In the genomic region with DNA sequence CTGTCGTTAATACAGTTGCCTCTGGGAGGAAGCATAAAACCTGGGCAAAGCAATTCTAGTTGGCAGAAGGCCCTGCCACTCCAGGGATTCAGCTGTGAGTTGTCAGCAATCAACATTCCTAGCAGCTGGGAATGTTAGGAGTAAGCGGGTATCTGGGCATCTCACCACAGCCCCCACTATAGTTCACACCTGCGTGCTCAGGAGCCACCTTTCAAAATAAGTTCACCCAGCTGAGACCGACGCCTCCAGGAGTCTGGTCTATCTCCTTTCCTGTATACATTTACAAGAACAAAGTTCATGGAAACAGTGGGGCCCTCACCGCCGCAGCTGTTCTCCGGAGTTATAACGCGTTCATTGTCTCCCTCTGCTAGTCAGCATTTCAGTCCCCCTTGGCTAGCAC, we compare ENCODE assay signal across 14 mouse cellular contexts.
DNase-seq lines count a peak whose midpoint lies in the region; ATAC-seq and TF ChIP-seq lines count a peak whose summit lies in the region.
"Had no signal": no experiment of that assay in that cellular context is flagged by ENCODE, and none has a peak within 500 bp of the region (broad histone marks: within the 10 kb centered on the region; RNA-seq: fewer than 3 reads in every experiment).

No protein-coding gene starts in this region.

- no peaks in the 10 kb centered on the region for H3K27me3 ChIP-seq in hindbrain, embryonic 15.5 days
- H3K27me3 ChIP-seq in hindbrain, embryonic 10.5 days (ENCODE audit: insufficient read depth, poor library complexity, severe bottlenecking): no peaks in the 10 kb centered on the region
- no peaks in the 10 kb centered on the region for H3K27me3 ChIP-seq in liver, postnatal 0 days (ENCODE audit: insufficient read depth, low read length)
- no peaks in the 10 kb centered on the region for H3K27me3 ChIP-seq in intestine, embryonic 15.5 days (replicated peaks)
- H3K27me3 ChIP-seq: hindbrain, embryonic 13.5 days had no signal

- ATAC-seq in hindbrain, embryonic 15.5 days (ENCODE audit: low FRiP score, low read depth): peak; percentile 30; the same call in 1 of the 2 replicates
- ATAC-seq in liver, postnatal 0 days: no peak
- peak; percentile 80 for ATAC-seq in intestine, embryonic 15.5 days

- WGBS in hindbrain, embryonic 15.5 days: 83% methylated on average over 10 of the region's 10 CpGs
- WGBS in hindbrain, embryonic 10.5 days: 89% methylated on average over 10 of the region's 10 CpGs
- WGBS in liver, postnatal 0 days (ENCODE audit: insufficient replicate concordance): 67% methylated on average over 10 of the region's 10 CpGs
- WGBS in intestine, embryonic 15.5 days: 34% methylated on average over 10 of the region's 10 CpGs

- no peak overlapping the region for H3K4me2 ChIP-seq in hindbrain, embryonic 15.5 days
- H3K4me2 ChIP-seq in liver, postnatal 0 days (ENCODE audit: low read depth, low read length): no peak overlapping the region
- H3K4me2 ChIP-seq in intestine, embryonic 15.5 days (replicated peaks): no peak overlapping the region
- H3K4me2 ChIP-seq: hindbrain, embryonic 13.5 days had no signal

- no peak for DNase-seq in hindbrain, embryonic 10.5 days (ENCODE audit: low spot score)
- peak; percentile 4 for DNase-seq in liver
- no peak for DNase-seq in liver, postnatal 0 days
- peak; percentile 11 for DNase-seq in brain, adult 2 months (ENCODE audit: low read depth, low spot score)
- DNase-seq in layer of hippocampus, adult 9-11 months: no peak
- DNase-seq: gastrocnemius, postnatal 14 days; heart, adult 2 months; kidney, adult 8-10 months; lung, postnatal 36 days; thymus, postnatal 25 days had no signal

- no peak overlapping the region for H3K4me3 ChIP-seq in hindbrain, embryonic 15.5 days
- no peak overlapping the region for H3K4me3 ChIP-seq in hindbrain, embryonic 10.5 days
- H3K4me3 ChIP-seq in liver, postnatal 0 days (ENCODE audit: low read depth, low read length): no peak overlapping the region
- no peak overlapping the region for H3K4me3 ChIP-seq in intestine, embryonic 15.5 days (replicated peaks)
- H3K4me3 ChIP-seq: heart, adult 2 months; hindbrain, embryonic 13.5 days; left cerebral cortex, adult 2 months had no signal

- H3K36me3 ChIP-seq in hindbrain, embryonic 15.5 days: no peaks in the 10 kb centered on the region
- H3K36me3 ChIP-seq in hindbrain, embryonic 10.5 days: no peaks in the 10 kb centered on the region
- no peaks in the 10 kb centered on the region for H3K36me3 ChIP-seq in liver, postnatal 0 days (replicated peaks; ENCODE audit: insufficient read depth, low read length)
- H3K36me3 ChIP-seq in intestine, embryonic 15.5 days: no peaks in the 10 kb centered on the region
- H3K36me3 ChIP-seq: hindbrain, embryonic 13.5 days had no signal

- no peak overlapping the region for H3K27ac ChIP-seq in hindbrain, embryonic 15.5 days (replicated peaks)
- H3K27ac ChIP-seq in hindbrain, embryonic 10.5 days: no peak overlapping the region
- no peak overlapping the region for H3K27ac ChIP-seq in liver, postnatal 0 days (ENCODE audit: low read depth)
- no peak overlapping the region for H3K27ac ChIP-seq in intestine, embryonic 15.5 days
- H3K27ac ChIP-seq: heart, adult 2 months; hindbrain, embryonic 13.5 days; left cerebral cortex, adult 2 months had no signal

- no peak overlapping the region for H3K9ac ChIP-seq in hindbrain, embryonic 15.5 days
- H3K9ac ChIP-seq in liver, postnatal 0 days (replicated peaks): no peak overlapping the region
- no peak overlapping the region for H3K9ac ChIP-seq in intestine, embryonic 15.5 days
- H3K9ac ChIP-seq: hindbrain, embryonic 13.5 days had no signal

- no peak for TF ChIP-seq CTCF in liver, postnatal 0 days (IDR thresholded peaks at IDR 0.05; ENCODE audit: low read depth)

- no peaks in the 10 kb centered on the region for H3K9me3 ChIP-seq in hindbrain, embryonic 15.5 days
- no peaks in the 10 kb centered on the region for H3K9me3 ChIP-seq in hindbrain, embryonic 10.5 days
- H3K9me3 ChIP-seq in liver, postnatal 0 days (ENCODE audit: low read length): no peaks in the 10 kb centered on the region
- H3K9me3 ChIP-seq in intestine, embryonic 15.5 days: no peaks in the 10 kb centered on the region
- H3K9me3 ChIP-seq: hindbrain, embryonic 13.5 days had no signal

- no peak for TF ChIP-seq EP300 in liver, postnatal 0 days (IDR thresholded peaks at IDR 0.05; ENCODE audit: low read depth)

- H3K4me1 ChIP-seq in hindbrain, embryonic 15.5 days (replicated peaks): no peaks in the 10 kb centered on the region
- H3K4me1 ChIP-seq in hindbrain, embryonic 10.5 days (replicated peaks): no peaks in the 10 kb centered on the region; the same call in 1 of the 2 replicates
- H3K4me1 ChIP-seq in liver, postnatal 0 days (ENCODE audit: insufficient read depth): no peaks in the 10 kb centered on the region
- no peaks in the 10 kb centered on the region; the same call in 1 of the 2 replicates for H3K4me1 ChIP-seq in intestine, embryonic 15.5 days (replicated peaks)
- H3K4me1 ChIP-seq: hindbrain, embryonic 13.5 days had no signal

Comparison
In these comparisons a context has a peak if more than half of its experiments do, and no peak if none do; other contexts are left out.
1. DNase-seq: peak in liver (single experiment) and brain, adult 2 months (single experiment); none in hindbrain, embryonic 10.5 days (single experiment), liver, postnatal 0 days (single experiment) and layer of hippocampus, adult 9-11 months (single experiment).